Mouse (Mus musculus): ENCODE data around the gene Pkn3.

- no peak for TF ChIP-seq EP300 (IDR thresholded peaks at IDR 0.05; ENCODE audit: low read depth)
- no peak for TF ChIP-seq CTCF (IDR thresholded peaks at IDR 0.05; ENCODE audit: low read depth)
Measured at GRCm38 (mm10) chr2:30072875-30073274, 4.6 kb upstream of the Pkn3 start.

Data from liver, embryonic 14.5 days (tissue).